Mouse (Mus musculus) right cerebral cortex, postnatal 10 days (tissue): Measurements from ENCODE around the gene Hmcn2.

ENCODE experiments used
- DNase-seq, 2 experiments: peaks; one replicate each; pipeline ENCODE4 v3.0.0; 2021; ENCODE audit warnings: low spot score in 2 of 2

Gene Hmcn2

GRCm38 (mm10) chr2:31304801-31305665 lies 9.2 kb upstream of the Hmcn2 start:
- no peak for DNase-seq

GRCm38 (mm10) chr2:31305684-31306083 lies 8.5 kb upstream of the Hmcn2 start:
- DNase-seq, result no peak

GRCm38 (mm10) chr2:31308257-31308656 lies 6.0 kb upstream of the Hmcn2 start:
- DNase-seq, result no peak

- no peak for DNase-seq
Observed at GRCm38 (mm10) chr2:31309549-31309948, 4.7 kb upstream of the Hmcn2 start.

- no peak for DNase-seq
Observed at GRCm38 (mm10) chr2:31318162-31318561, 3.9 kb downstream of the Hmcn2 start.

- no peak for DNase-seq
Observed at GRCm38 (mm10) chr2:31319200-31319599, 5.0 kb downstream of the Hmcn2 start.

- no peak for DNase-seq
Observed at GRCm38 (mm10) chr2:31327186-31327585, 13.0 kb downstream of the Hmcn2 start.

- DNase-seq, result peak in 1 of 2 experiments; percentile 42
Observed at GRCm38 (mm10) chr2:31337706-31338330, 23.6 kb downstream of the Hmcn2 start.

- no peak for DNase-seq
Observed at GRCm38 (mm10) chr2:31339826-31340225, 25.6 kb downstream of the Hmcn2 start.

- no peak for DNase-seq
Observed at GRCm38 (mm10) chr2:31341726-31342535, 27.7 kb downstream of the Hmcn2 start.

GRCm38 (mm10) chr2:31346096-31346495 lies 31.9 kb downstream of the Hmcn2 start:
- DNase-seq, result no peak

GRCm38 (mm10) chr2:31348373-31348772 lies 34.2 kb downstream of the Hmcn2 start:
- DNase-seq, result no peak

GRCm38 (mm10) chr2:31348850-31349249 lies 34.6 kb downstream of the Hmcn2 start:
- DNase-seq, result no peak

- no peak for DNase-seq
Observed at GRCm38 (mm10) chr2:31356771-31357170, 42.6 kb downstream of the Hmcn2 start.

GRCm38 (mm10) chr2:31359316-31359715 lies 45.1 kb downstream of the Hmcn2 start:
- no peak for DNase-seq

- no peak for DNase-seq
Observed at GRCm38 (mm10) chr2:31367186-31367585, 53.0 kb downstream of the Hmcn2 start.

- no peak for DNase-seq
Observed at GRCm38 (mm10) chr2:31371396-31371795, 57.2 kb downstream of the Hmcn2 start.

- DNase-seq, result no peak
Observed at GRCm38 (mm10) chr2:31372186-31372585, 58.0 kb downstream of the Hmcn2 start.

GRCm38 (mm10) chr2:31374415-31374814 lies 60.2 kb downstream of the Hmcn2 start:
- peak; percentile 37 to 52 for DNase-seq

GRCm38 (mm10) chr2:31376057-31376456 lies 61.8 kb downstream of the Hmcn2 start:
- no peak for DNase-seq

GRCm38 (mm10) chr2:31377481-31377880 lies 63.3 kb downstream of the Hmcn2 start:
- no peak for DNase-seq

- DNase-seq, result peak; percentile 63 to 77
Observed at GRCm38 (mm10) chr2:31381292-31381846, 67.2 kb downstream of the Hmcn2 start.
